Mouse (Mus musculus) layer of hippocampus, postnatal 36 days (tissue): Measurements from ENCODE around the gene Actrt3. TPM values are rescaled to one million over a fixed set of nuclear protein-coding genes. Genes with fewer than 3 reads are reported as not detected.
"Not testable (repeated sequence)": the region's sequence is repeated elsewhere in the genome, so short reads cannot be mapped to it uniquely, and the experiment has no call there.

Experiments used
- DNase-seq, 2 experiments: peaks; one replicate each; pipeline ENCODE4 v3.0.0; 2022
- total RNA-seq, 2 experiments: library from RNA; stranded (reverse); gene quantifications; 2 replicates each; pipeline ENCODE4 v1.2.3; 2021

The Actrt3 gene
- total RNA-seq, 2 experiments from 2014 or later = 0.67 to 0.88 TPM

DNA sequence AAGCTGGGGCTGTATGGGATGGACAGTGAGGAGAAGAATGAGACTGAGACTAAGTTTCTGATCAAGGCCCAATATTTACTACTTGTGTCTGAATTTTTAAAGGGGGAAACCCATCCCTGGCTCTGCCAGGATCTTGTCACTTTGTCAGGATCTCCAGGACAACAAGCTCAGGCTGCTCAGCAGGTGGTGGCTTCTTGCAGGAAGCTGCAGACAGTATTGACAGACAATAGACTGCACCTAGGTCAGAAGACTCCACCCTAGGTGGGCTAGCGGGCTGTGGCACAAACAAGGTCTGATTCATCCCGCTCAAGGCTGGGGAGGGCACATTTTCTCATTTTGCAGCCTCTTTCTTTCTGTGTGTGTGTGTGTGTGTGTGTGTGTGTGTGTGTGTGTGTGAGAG, 26.2 kb downstream of the Actrt3 start:
- no peak for DNase-seq

DNA sequence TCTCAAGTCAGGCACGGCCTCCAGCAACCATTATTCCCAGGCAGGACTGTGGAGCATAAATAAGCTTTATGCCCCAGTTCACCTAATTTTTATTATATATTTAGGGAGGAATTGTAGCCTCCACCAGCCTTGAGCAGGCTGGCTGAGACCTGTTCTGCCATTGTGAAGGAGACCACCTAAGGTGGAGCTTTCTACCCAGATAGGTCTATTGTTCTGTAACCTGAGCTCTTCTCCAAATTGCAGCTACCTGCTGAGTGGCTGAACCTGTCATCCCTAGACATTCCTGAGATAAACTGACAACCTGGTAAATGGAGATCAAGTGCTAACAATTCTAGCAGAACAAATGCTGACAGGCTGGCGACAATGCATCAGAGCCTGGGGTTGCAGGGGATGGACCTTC, 33.4 kb downstream of the Actrt3 start:
- not testable (repeated sequence) for DNase-seq

DNA sequence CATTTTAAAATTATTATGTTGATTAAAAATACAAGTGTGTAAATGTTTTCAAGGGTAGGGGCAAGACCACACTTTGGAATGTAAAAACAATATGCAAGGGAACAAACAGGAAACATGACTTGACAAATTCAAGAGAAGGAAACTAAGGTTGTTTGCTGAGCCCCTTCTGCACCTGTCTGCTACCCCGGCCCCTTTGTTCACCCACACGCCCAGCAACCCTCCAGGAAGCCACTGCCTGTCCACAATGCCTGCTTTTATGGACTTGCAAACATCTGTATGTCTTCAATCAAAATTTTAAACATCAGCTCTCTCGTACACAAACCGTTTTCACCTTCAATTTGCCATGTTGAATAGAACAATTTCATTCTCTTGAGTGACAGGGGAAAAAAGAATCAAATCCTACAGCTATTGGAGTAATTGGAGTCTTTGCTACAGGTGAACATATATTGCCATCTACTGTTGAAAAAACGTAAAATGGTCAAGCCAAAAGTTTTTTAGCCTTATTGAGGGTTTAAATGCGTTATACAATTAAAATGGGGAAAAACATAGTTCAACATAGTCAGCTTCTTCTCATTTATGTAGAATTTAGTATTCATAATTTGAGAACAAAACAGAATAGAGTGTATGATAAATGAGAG, 38.9 kb downstream of the Actrt3 start:
- no peak for DNase-seq

DNA sequence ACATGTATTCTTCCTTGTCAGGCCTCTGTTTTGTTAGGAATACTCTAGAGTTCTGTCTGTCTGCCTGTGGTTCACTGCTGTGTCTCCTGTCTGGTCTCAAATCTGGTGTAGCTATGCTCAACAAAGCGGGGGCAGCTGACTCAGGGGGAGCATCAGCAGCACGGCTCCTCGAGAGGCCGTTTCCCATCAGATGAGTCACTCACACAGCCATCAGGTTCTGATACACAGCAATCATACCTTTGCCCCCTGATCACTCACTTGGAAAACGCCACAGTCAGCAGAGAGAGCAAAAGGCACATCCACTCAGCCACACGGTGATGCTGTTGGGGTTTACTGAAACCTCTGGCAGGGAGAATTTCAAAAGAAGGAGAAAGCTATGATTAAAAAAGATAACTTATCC, 46.0 kb downstream of the Actrt3 start:
- no peak for DNase-seq

DNA sequence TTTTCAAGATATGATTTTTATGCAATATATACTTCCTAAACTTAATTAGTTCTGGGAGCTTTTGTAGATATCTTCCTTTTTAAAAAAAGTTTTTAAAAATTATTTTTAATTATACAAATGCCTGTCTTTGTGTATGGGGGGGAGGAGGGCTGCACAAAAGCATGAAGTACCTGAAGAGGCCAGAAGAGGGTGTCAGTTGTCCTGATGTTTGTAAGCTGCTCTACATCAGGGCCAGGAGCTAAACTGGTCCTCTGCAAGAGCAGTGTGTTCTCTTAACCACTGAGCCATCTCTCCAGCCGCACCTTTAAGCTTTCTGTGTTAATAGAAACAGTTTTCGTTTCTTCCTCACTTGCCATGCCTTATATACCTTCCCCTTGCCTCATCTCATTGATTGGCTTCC, 49.5 kb downstream of the Actrt3 start:
- no peak for DNase-seq

DNA sequence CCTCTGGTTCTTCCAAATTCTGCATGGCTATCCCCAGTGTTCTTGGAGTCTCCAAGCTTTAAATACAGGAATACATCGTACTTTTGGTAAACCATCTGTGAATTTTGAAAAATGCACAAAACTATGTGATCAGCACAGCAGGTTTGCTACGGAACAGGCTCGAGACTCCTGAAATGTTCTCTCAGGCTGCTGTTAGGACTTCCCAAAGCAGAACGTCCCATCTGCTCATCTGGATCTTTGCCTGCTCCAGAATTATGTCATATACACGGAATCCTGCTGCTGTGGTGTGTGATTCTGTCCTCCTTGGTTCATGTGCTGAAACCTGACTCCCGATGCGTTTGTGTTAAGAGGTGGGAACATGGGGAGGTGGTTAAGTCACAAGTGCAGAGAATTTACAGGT, 50.8 kb downstream of the Actrt3 start:
- no peak for DNase-seq

DNA sequence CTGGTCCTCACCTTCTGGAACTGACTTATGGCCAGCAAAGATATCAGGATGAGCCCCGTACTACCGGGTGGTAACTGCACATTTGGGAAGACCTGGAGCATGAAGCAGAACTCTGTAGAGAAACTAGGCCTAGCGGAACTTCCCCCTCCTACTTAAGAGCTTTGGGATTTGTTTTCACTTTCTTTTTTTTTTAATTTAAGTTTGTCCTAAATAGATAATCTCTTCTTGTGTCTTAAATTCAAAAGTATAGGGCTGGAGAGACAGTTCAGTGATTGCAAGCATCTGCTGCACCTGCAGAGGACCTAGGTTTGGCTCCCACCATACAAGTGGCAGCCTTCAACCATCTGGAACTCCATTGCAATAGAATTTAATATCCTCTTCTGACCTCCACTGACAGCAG, 51.8 kb downstream of the Actrt3 start, which contains the start of gene Mecom:
TSS of gene Mecom (minus strand) at position 101 of the 400 bp plus-strand sequence.
- DNase-seq = no peak

Other genes with a start within 250 kb of the Actrt3 start
- gene Mecom, start 51.9 kb downstream of the Actrt3 start, total RNA-seq = 1 to 10 TPM; 3.2 to 4.3 TPM
- 10 to 100 TPM; 18.7 to 19.0 TPM for gene Mynn, start 2.1 kb upstream of the Actrt3 start, total RNA-seq
- not detected for gene Lrriq4, start 44.6 kb upstream of the Actrt3 start, total RNA-seq
- not detected for gene Lrrc34, start 47.9 kb upstream of the Actrt3 start, total RNA-seq
- not detected for gene Lrrc31, start 99.9 kb upstream of the Actrt3 start, total RNA-seq
- not detected for gene Samd7, start 146.4 kb upstream of the Actrt3 start, total RNA-seq
- 100 to 1,000 TPM; 102 to 105 TPM for gene Sec62, start 192.9 kb upstream of the Actrt3 start, total RNA-seq